Mouse (Mus musculus): ENCODE data around the gene Tm6sf2. TPM values are rescaled to one million over a fixed set of nuclear protein-coding genes. Genes with fewer than 3 reads are reported as not detected.
"Not testable (repeated sequence)": the region's sequence is repeated elsewhere in the genome, so short reads cannot be mapped to it uniquely, and the experiment has no call there.

Gene Tm6sf2
- 458 and 745 TPM in 2 replicates for polyA plus RNA-seq (2012; rRNA removed)

GRCm38 (mm10) chr8:70072441-70073069 lies at the start of gene Tm6sf2:
TSS of gene Tm6sf2 (plus strand) at chr8:70072924.
- 7% methylated on average over 27 of the region's 27 CpGs for WGBS
- peak; percentile 27 for DNase-seq (ENCODE audit: low read depth, low spot score)

DNA sequence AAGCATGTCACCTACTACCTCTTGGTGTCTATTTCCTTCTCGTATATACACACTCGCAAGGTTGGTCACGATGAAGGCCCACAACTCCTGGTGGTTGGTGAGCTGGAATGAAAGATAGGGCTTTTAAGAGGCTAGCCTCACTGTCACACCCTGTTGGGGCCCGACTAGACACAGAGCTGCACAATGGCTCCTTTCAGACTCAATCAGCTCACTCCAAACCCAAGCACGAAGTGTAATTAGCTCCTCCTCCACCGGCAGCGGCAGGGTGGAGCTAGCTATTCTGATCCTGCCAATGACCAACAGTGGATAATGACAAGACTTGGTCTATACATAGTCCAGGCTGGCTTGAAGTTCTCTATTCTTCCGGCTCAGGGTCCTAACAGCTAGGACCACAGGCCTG lies 49.1 kb upstream of the Tm6sf2 start:
- no peak for DNase-seq (ENCODE audit: low read depth, low spot score)
- 43% methylated on average over 8 of the region's 8 CpGs for WGBS

DNA sequence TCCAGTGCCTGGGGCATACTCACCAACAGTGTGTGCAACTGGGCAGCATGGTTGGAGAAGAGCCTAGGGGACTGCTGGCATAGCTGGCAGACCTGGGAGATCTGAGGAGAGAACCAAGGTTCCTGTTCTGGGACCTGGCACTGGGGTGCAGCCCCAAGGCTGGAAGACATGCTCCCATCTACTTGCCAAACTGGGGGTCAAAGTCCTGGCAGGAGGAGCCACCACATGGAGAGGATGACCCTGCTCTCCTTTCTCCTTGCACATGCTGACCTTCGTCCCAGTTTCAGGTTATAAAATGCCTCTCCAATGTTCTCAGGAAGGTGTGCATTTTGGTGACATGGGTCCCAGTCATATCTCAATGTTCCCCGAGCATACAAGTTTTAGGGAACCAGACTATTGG lies 46.6 kb upstream of the Tm6sf2 start:
- 59% methylated on average over 2 of the region's 2 CpGs for WGBS
- no peak for DNase-seq (ENCODE audit: low read depth, low spot score)

GRCm38 (mm10) chr8:70030255-70030654 lies 42.5 kb upstream of the Tm6sf2 start:
- no peak for DNase-seq (ENCODE audit: low read depth, low spot score)
- 93% methylated on average over 1 of the region's 1 CpGs for WGBS

DNA sequence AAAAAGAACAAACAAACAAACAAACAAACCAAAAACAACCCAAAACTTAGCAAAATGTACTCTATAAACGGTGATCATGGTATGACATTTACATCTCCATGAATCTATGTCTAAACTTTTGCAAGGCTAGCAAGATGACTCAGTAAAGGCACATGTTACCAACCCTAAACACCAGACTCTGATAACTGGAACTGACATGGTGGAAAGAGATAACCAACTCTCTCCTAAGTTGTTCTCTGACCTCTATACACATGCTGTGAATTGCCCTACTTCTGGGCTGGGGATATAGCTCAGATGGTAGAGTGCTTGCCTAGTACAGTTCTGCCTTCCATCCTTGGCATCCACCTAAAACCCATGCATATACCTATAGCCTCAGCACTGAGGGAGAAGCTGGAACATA lies 34.7 kb upstream of the Tm6sf2 start:
- 80% methylated on average over 1 of the region's 1 CpGs for WGBS
- DNase-seq (ENCODE audit: low read depth, low spot score) = no peak

GRCm38 (mm10) chr8:70041885-70042546 lies 30.7 kb upstream of the Tm6sf2 start:
- no peak for DNase-seq (ENCODE audit: low read depth, low spot score)

DNA sequence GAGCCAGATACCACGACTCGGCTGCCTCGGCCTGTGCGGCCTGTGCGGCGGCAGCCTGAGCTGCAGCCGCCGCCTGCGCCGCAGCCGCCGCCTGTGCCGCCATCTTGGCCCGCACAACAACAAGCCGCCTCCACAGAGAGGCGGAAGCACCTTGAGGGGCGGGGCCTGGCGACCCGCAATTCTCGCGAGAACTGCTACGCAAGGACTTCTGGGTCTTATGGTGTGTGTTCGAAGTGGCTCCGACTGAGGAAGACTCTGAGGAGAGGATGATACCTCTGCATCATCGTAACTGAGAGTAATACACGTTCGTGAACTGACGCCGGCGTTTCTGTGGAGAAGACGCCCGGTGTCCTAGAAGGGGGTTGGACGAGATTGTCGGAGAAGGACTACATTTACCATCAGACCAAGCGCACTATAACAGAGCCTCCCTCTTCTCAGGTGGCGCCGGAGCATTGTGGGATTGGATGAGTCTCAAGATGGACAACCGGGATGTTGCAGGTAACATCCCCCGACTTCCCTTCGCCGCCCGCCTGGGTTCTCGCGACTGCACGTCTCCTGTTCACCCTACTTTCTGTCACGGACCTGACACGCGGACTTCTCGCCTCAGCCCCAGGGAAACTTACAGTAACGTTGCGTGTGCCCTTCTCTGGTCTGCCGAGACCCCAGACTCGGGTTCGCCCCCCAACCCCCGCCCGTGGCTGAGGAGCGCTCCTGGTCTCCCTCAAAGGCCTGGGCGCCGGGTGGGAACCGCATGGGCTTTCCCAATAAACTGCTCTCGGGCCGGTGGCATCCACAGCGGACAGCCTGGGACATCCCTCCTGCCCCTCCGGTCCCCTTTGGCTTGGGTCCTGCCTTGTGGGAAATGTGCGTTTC lies 29.9 kb upstream of the Tm6sf2 start, which contains the start of the genes Mau2 and Sugp1:
Mau2 (minus strand) TSS at position 152 of the 873 bp plus-strand sequence.
Sugp1 (plus strand) TSS at position 231 of the 873 bp plus-strand sequence.
- WGBS = under 1% methylated on average over 65 of the region's 65 CpGs
- peak; percentile 79 for DNase-seq (ENCODE audit: low read depth, low spot score)

More at GRCm38 (mm10) chr8:70041885-70042546, 30.7 kb upstream of the Tm6sf2 start:
- WGBS = under 1% methylated on average over 47 of the region's 47 CpGs

- no peak for DNase-seq (ENCODE audit: low read depth, low spot score)
- WGBS = 80% methylated on average over 5 of the region's 5 CpGs
These were observed 28.7 kb upstream of the Tm6sf2 start for GRCm38 (mm10) chr8:70043996-70044395.

GRCm38 (mm10) chr8:70049662-70050061 lies 23.1 kb upstream of the Tm6sf2 start:
- no peak for DNase-seq (ENCODE audit: low read depth, low spot score)

- WGBS = 95% methylated on average over 5 of the region's 5 CpGs
- not testable (repeated sequence) for DNase-seq (ENCODE audit: low read depth, low spot score)
These were observed 22.3 kb upstream of the Tm6sf2 start for GRCm38 (mm10) chr8:70050434-70050833.

DNA sequence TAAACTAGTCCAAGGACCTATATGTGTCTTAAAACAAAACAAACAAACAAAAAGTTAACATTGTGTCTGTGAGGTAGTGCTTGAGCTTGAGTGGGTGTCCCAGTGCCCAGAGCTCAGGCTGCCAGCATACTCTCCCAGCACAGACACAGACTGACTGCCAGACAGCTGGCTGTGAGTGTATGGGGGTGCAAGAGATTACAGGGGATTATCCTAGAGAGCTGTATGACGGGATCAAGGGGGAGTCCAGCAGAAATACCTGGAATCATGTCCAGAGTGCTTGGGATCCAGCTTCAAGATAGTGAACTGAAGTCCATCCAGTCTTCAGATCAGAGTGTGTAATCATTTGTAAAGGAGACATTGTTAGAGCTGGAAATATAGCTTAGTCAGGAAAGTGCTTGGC lies 15.0 kb upstream of the Tm6sf2 start:
- WGBS = 94% methylated on average over 1 of the region's 1 CpGs
- no peak for DNase-seq (ENCODE audit: low read depth, low spot score)

GRCm38 (mm10) chr8:70071836-70072440 lies 786 bp upstream of the Tm6sf2 start:
- 82% methylated on average over 2 of the region's 2 CpGs for WGBS
- no peak for DNase-seq (ENCODE audit: low read depth, low spot score)

DNA sequence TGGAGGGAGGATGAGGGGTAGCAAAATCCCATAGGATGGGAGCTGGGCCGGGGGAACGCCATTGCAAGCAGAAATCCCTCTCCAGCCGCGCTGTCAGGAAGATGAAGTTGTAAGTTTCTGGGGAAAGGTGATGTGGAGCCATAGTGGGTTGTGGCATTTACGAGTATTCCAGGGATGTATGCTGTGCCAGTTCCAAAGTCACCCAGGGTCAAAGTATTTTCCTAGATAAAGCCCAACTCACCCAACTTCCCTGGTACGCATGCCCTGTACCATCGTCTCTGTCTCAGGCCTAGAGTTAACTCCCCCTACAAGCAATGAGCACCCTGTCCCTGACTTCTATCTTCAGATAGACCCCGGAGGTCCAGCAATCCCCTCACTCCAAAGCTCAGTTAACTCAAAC lies 396 bp downstream of the Tm6sf2 start:
- no peak for DNase-seq (ENCODE audit: low read depth, low spot score)
- WGBS = 38% methylated on average over 8 of the region's 8 CpGs

DNA sequence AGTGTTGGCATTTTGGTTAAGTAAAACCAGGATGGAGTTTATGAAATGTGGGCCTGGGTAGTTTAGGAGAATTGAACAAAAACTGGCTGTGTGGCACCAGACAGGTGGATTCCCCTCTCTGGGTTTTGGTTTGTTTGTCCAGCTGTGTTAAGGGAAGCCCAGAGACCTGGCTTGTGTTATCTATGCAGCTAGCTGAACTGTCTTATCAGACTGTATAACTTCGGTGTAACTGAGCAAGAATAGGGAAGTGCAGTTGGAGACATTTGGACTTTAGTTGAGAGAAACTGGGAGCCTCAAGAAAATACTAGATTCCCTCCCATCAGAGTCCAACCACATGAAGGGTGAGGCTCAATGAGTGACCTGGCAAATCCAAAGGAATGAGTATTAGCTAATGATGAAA lies 958 bp downstream of the Tm6sf2 start:
- DNase-seq (ENCODE audit: low read depth, low spot score) = no peak
- 28% methylated on average over 1 of the region's 1 CpGs for WGBS

GRCm38 (mm10) chr8:70081976-70082375 lies 9.3 kb downstream of the Tm6sf2 start:
- no peak for DNase-seq (ENCODE audit: low read depth, low spot score)
- WGBS = 87% methylated on average over 2 of the region's 2 CpGs

GRCm38 (mm10) chr8:70083285-70083684 lies 10.6 kb downstream of the Tm6sf2 start, which contains the start of gene Hapln4:
TSS of gene Hapln4 (plus strand) at chr8:70083457.
- DNase-seq (ENCODE audit: low read depth, low spot score) = no peak
- under 1% methylated on average over 26 of the region's 26 CpGs for WGBS

DNA sequence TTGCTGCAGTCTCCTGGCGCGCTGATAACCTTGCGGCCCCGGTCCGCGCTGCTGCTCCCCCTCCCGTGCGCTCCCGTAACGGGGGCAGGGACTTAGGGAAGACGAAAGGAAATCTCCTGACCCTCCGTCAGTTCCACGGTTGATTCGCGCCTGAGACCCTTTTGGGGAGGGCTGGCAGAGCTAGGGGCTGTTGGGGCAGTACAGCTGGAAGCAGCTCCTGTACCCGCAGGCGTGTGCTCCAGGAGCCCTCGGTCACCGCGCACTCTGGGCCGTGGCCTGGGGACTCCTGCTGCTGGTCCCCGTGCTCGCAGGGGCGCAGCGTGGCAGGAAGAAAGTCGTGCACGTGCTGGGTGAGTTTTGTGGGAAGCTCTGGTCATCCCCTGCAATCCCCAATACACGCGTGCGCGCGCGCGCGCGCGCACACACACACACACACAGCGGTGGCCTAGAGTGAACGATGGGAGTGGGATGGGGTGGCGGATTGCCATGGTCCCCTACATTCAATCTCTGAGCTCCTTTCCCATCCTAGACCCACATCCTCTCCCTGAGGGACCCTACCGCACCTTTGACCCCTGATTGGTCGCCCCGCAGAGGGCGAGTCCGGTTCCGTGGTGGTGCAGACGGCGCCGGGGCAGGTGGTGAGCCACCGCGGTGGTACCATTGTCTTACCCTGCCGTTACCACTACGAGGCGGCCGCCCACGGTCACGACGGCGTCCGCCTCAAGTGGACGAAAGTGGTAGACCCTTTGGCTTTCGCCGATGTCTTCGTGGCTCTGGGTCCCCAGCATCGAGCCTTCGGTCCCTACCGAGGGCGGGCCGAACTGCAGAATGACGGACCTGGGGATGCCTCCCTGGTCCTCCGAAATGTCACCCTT lies 11.7 kb downstream of the Tm6sf2 start:
- DNase-seq (ENCODE audit: low read depth, low spot score) = no peak
- WGBS = 3% methylated on average over 71 of the region's 71 CpGs

- DNase-seq (ENCODE audit: low read depth, low spot score) = no peak
- 37% methylated on average over 1 of the region's 1 CpGs for WGBS
These were observed 13.4 kb downstream of the Tm6sf2 start for GRCm38 (mm10) chr8:70086151-70086550.

DNA sequence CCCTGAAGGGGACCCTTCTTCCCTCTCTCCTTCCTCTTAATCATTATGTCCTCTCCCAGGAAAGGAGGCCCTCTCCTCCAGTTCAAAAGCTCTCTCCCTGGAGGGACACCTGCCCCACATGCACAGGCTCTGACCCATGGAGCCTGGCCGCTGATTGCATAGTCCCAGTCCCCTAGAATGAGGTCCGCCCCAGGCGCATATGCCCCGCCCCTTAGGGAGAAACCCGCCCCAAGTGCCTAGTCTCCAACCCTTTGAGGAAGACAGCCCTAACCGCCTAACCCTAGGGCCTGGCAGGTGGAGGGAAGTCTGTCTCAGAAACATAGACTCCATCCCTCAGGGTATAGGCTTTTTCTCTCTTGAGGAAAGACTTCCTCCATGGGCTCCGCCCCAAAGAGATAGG lies 14.5 kb downstream of the Tm6sf2 start:
- WGBS = 6% methylated on average over 7 of the region's 7 CpGs

More for the DNA sequence above, 14.5 kb downstream of the Tm6sf2 start:
- no peak for DNase-seq (ENCODE audit: low read depth, low spot score)
